ENCODE assay signal across 8 mouse cellular contexts in genomic region chr9:71210870-71211269, GRCm38 (mm10). TPM values are rescaled to one million over a fixed set of nuclear protein-coding genes. Genes with fewer than 3 reads are reported as not detected.
DNase-seq lines count a peak whose midpoint lies in the region; ATAC-seq and TF ChIP-seq lines count a peak whose summit lies in the region.

No protein-coding gene starts in this region.

- H3K27ac ChIP-seq in forebrain, postnatal 0 days (ENCODE audit: low read depth, low read length), result no peak overlapping the region
- no peak overlapping the region for H3K27ac ChIP-seq in forebrain, embryonic 13.5 days

- no peak overlapping the region for H3K4me3 ChIP-seq in forebrain, postnatal 0 days (ENCODE audit: low read depth, low read length)
- no peak overlapping the region for H3K4me3 ChIP-seq in forebrain, embryonic 13.5 days
- H3K4me3 ChIP-seq in lung, adult 2 months (replicated peaks; ENCODE audit: extremely low read depth, low read depth, low read length), result no peak overlapping the region

- ATAC-seq in forebrain, postnatal 0 days, result no peak
- no peak for ATAC-seq in forebrain, embryonic 13.5 days
- no peak for ATAC-seq in Patski

- TF ChIP-seq POLR2A in lung, adult 2 months (IDR thresholded peaks at IDR 0.05; ENCODE audit: borderline replicate concordance, extremely low read depth, low read depth, low read length), result no peak

- DNase-seq in forebrain, postnatal 0 days, result peak; percentile 60
- DNase-seq in lung, adult 2 months, result peak; percentile 19
- DNase-seq in lung, adult 18-20 months, result no peak
- no peak for DNase-seq in Patski (ENCODE audit: low read depth, low spot score)
- peak; percentile 35 for DNase-seq in kidney, postnatal 14 days
- DNase-seq in right cerebral cortex, postnatal 4 days, result peak; percentile 34
- DNase-seq in spleen, postnatal 10 days (ENCODE audit: low spot score in 2 of 2), result no peak

- H3K9me3 ChIP-seq in forebrain, postnatal 0 days (ENCODE audit: low read length), result no peaks in the 10 kb centered on the region
- no peaks in the 10 kb centered on the region for H3K9me3 ChIP-seq in forebrain, embryonic 13.5 days (replicated peaks)

- H3K27me3 ChIP-seq in forebrain, postnatal 0 days (ENCODE audit: insufficient read depth, low read length), result peaks cover 36% of the 10 kb centered on the region
- peaks cover 54% of the 10 kb centered on the region for H3K27me3 ChIP-seq in forebrain, embryonic 13.5 days
- H3K27me3 ChIP-seq in Patski, result no peaks in the 10 kb centered on the region

- CTCF ChIA-PET in Patski (lab: Charles Lee), result interaction anchor here (0.6 to 2.7 kb wide), 17 partner anchors 9 to 413 kb away, joined by 3 to 16 read pairs (median 4); no protein-coding TSS in a partner anchor

- 7% methylated on average over 2 of the region's 2 CpGs for WGBS in forebrain, postnatal 0 days
- 8% methylated on average over 2 of the region's 2 CpGs for WGBS in forebrain, embryonic 13.5 days
- 16% methylated on average over 2 of the region's 2 CpGs for WGBS in lung, adult 2 months

- in situ Hi-C loops in Patski (cut with MboI; ENCODE audit: low pct_unique_long_range_greater_than_20kb), result loop anchor here (10.0 to 25.0 kb wide), 6 partner anchors 114 to 601 kb away; no protein-coding TSS in a partner anchor

- POLR2A ChIA-PET in Patski (lab: Charles Lee), result interaction anchor here (1.0 kb wide), 1 partner anchor 249 kb away, joined by 3 read pairs; no protein-coding TSS in a partner anchor

- H3K4me1 ChIP-seq in forebrain, postnatal 0 days (ENCODE audit: insufficient read depth), result no peaks in the 10 kb centered on the region
- H3K4me1 ChIP-seq in forebrain, embryonic 13.5 days, result peaks cover 8% of the 10 kb centered on the region
- H3K4me1 ChIP-seq in lung, adult 2 months (ENCODE audit: control insufficient read depth, insufficient read depth, low read length), result no peaks in the 10 kb centered on the region

- H3K9ac ChIP-seq in forebrain, postnatal 0 days, result no peak overlapping the region
- H3K9ac ChIP-seq in forebrain, embryonic 13.5 days, result no peak overlapping the region

- H3K4me2 ChIP-seq in forebrain, postnatal 0 days (ENCODE audit: low read depth), result no peak overlapping the region
- no peak overlapping the region for H3K4me2 ChIP-seq in forebrain, embryonic 13.5 days

- H3K36me3 ChIP-seq in forebrain, postnatal 0 days (ENCODE audit: insufficient read depth), result no peaks in the 10 kb centered on the region
- no peaks in the 10 kb centered on the region for H3K36me3 ChIP-seq in forebrain, embryonic 13.5 days (ENCODE audit: poor library complexity, severe bottlenecking)

- peak; percentile 76 for TF ChIP-seq CTCF in forebrain, postnatal 0 days (IDR thresholded peaks at IDR 0.05; ENCODE audit: low read depth)
- peak; percentile 58 for TF ChIP-seq CTCF in lung, adult 2 months (IDR thresholded peaks at IDR 0.05; ENCODE audit: insufficient read depth, low read length)
- TF ChIP-seq CTCF in Patski (IDR thresholded peaks at IDR 0.05), result peak; percentile 95

RNA-seq across cellular contexts. Expression of gene Aldh1a2, which starts 4.7 kb away (rescaled TPM):
- 19.2 and 26.9 TPM in 2 replicates for total RNA-seq in forebrain, postnatal 0 days (2014; rRNA removed)
- 22.9 and 23.3 TPM in 2 replicates for polyA plus RNA-seq in forebrain, postnatal 0 days (2015; fragmentation: Nextera tagmentation; extraction: Ambion mirVana)
- 2.4 and 2.6 TPM in 2 replicates for polyA plus RNA-seq in forebrain, embryonic 13.5 days (2015; fragmentation: Nextera tagmentation; extraction: Ambion mirVana)
- polyA plus RNA-seq in lung, adult 2 months (2012; rRNA removed), result 12.8 and 13.5 TPM in 2 replicates
- polyA plus RNA-seq in Patski (2021), result 138 TPM

RNA-seq across cellular contexts. Expression of gene Aqp9, which starts 42.4 kb away (rescaled TPM):
- total RNA-seq in forebrain, postnatal 0 days (2014; rRNA removed), result 0.48 and 0.62 TPM in 2 replicates
- 1.2 and 2.3 TPM in 2 replicates for polyA plus RNA-seq in forebrain, postnatal 0 days (2015; fragmentation: Nextera tagmentation; extraction: Ambion mirVana)
- polyA plus RNA-seq in forebrain, embryonic 13.5 days (2015; fragmentation: Nextera tagmentation; extraction: Ambion mirVana), result 0.45 and 0.82 TPM in 2 replicates
- 0.62 and 1.8 TPM in 2 replicates for polyA plus RNA-seq in lung, adult 2 months (2012; rRNA removed)
- 0.30 TPM for polyA plus RNA-seq in Patski (2021)

Comparison
In these comparisons a context has a peak if more than half of its experiments do, and no peak if none do; other contexts are left out.
1. DNase-seq: peak in forebrain, postnatal 0 days (single experiment), lung, adult 2 months (single experiment), kidney, postnatal 14 days (single experiment) and right cerebral cortex, postnatal 4 days (single experiment); none in lung, adult 18-20 months (0 of 2), Patski (single experiment) and spleen, postnatal 10 days (0 of 2).
2. Peak in every context shown above with its lines, with median percentiles within 50 percentile points of each other: CTCF ChIP-seq.